Mouse (Mus musculus) E14TG2a.4 (cell line): ENCODE measurements around the gene Nxpe5.

Experiments
- CTCF ChIP-seq: conservative IDR thresholded peaks from 2 replicates; pipeline ENCODE4 v1.5.1; 2014; ENCODE audit warnings: low read length
- NANOG ChIP-seq: IDR thresholded peaks from 2 replicates; pipeline ENCODE4 v1.6.1; 2014; ENCODE audit warnings: borderline replicate concordance, low read length, mixed read lengths
- POU5F1 ChIP-seq: IDR thresholded peaks from 2 replicates; pipeline ENCODE4 v1.6.1; 2014; ENCODE audit warnings: low read length, borderline replicate concordance

DNA sequence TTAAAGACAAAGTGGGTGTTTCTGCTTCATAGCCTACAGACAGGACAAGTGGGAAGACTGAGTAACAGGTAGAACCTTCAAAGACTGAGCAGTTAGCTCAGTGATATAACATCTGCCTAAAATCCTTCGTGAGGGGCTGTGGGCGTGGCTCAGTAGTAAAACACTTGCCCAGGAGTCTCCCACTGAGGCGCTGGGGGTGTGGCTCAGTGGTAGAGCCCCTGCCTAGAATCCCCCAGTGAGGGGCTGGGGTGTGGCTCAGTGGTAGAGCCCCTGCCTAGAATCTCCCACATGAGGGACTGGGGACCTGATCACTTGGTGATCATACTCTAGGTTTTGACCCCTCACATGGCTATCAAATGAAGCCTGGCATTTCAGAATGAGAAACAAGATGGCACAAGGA lies 32.4 kb downstream of the Nxpe5 start:
- TF ChIP-seq POU5F1 (no peak), CTCF (no peak), NANOG (no peak)
